Mouse (Mus musculus) gastrocnemius, adult 18-20 months (tissue): ENCODE results near the gene Eif3a. TPM values are rescaled to one million over a fixed set of nuclear protein-coding genes. Genes with fewer than 3 reads are reported as not detected.

Experiments used
- DNase-seq: peaks from one replicate; pipeline ENCODE4 v3.0.0; 2021; ENCODE audit warnings: low spot score
- microRNA-seq: library from miRNA; unstranded; fragments of <30 nt; microRNA quantifications from one replicate; pipeline ENCODE4 v1.2.0, GENCODE M21; 2021
- total RNA-seq, 2 experiments: library from RNA; stranded (reverse); gene quantifications; 2 replicates each; pipeline ENCODE4 v1.2.3; 2021

Eif3a gene
- total RNA-seq, 2 experiments from 2014 or later: 83.7 to 95.7 TPM

DNA sequence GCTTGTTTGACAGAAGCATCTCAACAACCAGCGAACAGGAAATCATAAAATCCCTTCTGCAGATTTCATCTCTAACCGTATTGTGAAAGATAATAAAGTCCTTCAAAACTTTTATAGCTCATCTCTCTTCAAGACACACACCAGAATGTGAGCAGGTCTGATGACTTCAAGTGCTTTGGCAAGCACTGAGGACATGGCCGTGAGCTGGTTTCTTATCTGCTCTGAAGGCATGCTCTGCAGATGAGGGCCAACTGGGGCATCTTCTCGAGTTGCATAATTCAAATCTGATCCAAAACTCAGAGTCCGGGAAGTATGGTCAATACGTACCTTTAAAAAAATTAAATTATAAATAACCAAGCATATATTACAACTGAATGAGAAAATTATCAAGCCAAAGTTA is 17.1 kb downstream of the Eif3a start:
- no peak for DNase-seq

GRCm38 (mm10) chr19:60758896-60759835 is 31.3 kb downstream of the Eif3a start:
- no peak for DNase-seq

DNA sequence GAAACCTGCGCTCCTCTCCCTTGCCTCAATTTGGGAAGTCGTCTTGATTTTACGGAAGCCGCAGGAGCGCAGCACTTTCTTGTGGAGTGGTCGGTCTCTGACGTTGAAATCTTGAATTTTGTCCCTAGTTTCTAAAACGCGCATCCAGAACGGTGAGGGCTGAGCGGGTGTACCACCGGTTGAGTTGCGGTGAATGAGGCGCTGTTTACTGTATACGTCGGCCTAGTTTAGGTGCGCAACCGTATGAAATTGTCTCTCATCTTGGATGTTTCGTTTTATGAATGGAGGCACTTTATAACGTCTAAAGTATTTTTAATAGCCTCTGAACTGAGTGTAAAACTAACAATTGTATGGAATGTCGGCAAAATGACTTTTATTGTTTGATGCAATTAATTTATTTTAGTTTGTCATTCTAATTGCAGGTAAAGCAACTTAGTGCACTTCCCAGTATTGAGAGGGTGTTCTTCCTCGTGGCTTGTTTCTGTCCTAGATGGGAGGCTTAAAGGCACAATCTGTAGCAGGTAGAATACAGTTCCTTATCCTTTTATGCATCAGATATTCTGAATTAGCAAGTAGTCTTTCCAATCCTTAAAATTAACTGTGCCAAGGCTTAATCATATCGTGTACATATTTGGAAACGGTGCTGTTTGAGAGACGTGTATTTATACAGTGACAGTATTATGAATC is 33.2 kb downstream of the Eif3a start:
- DNase-seq: no peak

GRCm38 (mm10) chr19:60756192-60757098 is 34.0 kb downstream of the Eif3a start:
- no peak for DNase-seq

DNA sequence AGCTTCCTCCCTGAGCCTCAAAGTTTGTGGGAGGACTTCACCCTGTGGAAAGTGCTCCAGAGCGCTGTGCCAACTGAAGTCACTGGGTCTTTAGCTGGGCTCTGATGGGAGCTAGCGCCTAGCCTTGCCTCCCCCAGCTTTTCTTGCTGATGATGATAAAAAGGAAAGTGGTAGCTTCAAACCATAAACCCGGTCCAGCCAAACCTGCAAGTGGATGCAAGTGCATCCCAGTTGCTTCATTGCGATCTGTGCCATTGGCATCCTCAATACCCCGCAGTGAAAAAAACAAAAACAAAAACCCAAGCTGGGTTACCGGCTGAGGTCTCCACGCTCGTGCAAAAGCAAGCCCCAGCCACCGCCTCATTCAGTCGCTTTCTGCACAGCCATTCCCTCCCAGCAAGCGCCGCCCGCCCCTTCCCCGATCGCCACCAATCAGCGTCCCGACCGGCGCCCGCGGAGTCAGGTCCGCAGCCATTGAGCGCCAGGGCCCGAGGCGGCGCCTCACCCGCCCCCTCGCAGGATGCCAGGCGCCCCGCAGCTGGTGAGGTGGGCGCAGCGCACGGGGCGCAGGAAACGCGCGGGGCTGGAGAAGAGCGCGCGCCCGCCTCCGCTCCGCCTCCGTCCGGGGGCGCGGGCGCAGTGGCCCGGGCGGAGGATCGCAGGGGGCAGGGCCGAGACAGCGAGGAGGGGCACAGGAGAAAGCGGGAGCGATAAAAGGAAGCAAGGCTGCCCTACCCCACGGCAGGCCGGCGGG is 34.8 kb downstream of the Eif3a start, which contains the start of gene Nanos1:
TSS of gene Nanos1 (plus strand) at position 550 of the 754 bp plus-strand sequence.
- DNase-seq: peak; percentile 87

DNA sequence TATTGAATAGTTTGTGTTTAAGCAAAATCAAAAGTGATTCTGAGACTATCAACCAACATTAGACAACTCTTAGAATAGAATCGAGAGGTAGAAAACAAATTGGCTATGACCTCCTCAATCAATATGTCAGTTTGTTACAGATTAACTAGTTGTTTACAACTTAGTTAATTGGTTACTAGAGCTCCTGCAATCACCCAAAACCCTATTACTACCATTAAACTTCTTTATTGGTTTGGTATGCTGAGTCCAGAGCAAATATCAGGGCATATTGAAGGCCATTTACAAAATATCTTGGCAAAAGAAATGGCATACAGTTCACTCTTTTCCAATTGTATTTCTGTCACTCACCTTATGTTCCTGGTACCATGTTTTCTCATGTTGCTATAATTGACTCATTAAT is 42.7 kb downstream of the Eif3a start:
- DNase-seq: no peak

- no peak for DNase-seq
These were observed 46.5 kb downstream of the Eif3a start for GRCm38 (mm10) chr19:60743767-60744547.

DNA sequence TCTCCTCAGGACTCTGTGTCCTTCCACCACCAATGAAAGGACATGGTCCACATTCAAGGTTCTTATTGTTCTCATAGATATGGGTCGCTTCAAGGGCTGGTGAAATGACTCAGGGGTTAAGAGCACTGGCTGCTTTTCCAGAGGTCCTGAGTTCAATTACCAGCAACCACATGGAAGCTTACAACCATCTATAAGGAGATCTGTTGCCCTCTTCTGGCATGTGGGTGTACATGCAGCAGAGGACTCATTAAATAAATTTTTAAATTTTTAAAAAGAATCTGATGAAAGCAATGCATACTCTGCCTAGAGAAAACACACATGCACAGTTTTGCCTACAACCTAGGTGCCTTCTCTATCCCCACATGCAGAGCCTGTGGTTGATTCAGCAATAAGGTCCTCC is 49.9 kb downstream of the Eif3a start:
- DNase-seq: no peak

DNA sequence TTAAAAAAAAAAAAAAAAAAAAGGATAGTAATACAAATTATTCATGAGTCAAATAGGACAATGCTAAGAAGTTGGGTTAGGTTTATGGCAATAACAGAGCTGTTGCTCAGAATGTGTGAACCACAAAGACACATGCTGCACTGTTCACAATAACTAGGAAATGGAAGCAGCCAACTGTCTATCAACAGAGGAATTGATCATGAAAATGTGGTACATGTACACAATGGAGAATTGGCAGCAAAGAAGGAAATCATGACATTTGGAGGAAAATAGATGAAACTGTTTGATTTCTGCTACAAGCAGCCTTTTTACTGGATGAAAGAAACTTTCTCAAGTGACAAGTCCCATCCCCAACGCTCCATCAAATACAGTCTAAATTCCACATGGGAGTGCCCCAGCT is 58.5 kb downstream of the Eif3a start:
- DNase-seq: no peak

DNA sequence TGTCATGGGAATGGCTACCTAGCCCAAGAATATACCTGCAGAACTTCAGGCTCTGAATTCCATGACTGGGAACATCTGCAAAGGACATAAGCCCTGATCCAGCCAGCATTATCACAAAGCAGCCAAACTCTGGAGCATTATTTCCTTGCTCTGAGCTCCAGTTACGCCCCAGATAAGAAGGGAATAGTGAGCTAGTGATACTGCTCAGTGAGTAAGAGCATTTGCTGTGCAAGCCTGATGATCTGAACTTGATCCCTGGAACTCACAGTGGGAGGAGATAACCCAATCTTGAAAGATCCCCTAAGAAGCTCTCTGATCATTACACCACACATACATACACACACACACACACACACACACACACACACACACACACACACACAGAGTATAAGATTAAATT is 59.2 kb downstream of the Eif3a start:
- no peak for DNase-seq

DNA sequence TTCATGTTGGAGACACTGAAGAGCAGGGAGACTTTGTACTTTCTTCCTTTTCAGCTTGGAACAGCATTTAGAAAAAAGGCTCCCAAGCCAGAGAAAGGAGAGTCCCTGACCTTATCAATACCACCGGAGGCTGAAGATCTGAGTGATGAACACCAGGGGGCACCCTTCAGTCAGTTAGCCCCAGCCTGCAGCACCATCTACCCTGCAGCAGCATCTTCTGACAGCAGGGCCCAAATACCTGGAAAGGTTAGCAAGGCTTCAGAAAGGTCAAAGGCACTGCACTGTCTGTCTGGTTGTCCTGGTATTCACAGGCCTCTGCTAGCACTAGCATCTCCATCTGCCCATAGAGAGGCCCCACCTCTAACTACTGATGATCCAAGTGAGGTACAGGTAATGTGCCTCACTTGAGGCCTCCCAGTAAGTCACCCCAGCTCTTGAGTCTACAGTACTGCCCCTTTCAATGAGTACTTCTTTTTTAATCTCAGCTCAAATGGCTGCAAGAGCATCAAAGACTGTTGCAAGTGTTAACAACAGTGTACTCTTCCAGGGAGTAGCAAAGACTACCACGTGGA is 60.1 kb downstream of the Eif3a start:
- peak; percentile 13 for DNase-seq

GRCm38 (mm10) chr19:60716381-60716780 is 74.1 kb downstream of the Eif3a start:
- DNase-seq: no peak

GRCm38 (mm10) chr19:60712577-60712976 is 77.9 kb downstream of the Eif3a start:
- no peak for DNase-seq

Small RNAs within 50 kb of the gene (microRNA-seq; reads per million reads assigned to microRNA genes)
- not detected for gene mmu-mir-3084-1

Other genes starting within 250 kb of the Eif3a start
- gene Cacul1, start 209.6 kb downstream of the Eif3a start, total RNA-seq: 10 to 100 TPM; 31.0 to 34.1 TPM
- gene Nanos1, start 34.7 kb downstream of the Eif3a start, total RNA-seq: under 1 TPM in 1 of 2 experiments, not detected in 1; 0.07 TPM
- 10 to 100 TPM; 11.9 to 12.4 TPM for gene Fam45a, start 20.9 kb upstream of the Eif3a start, total RNA-seq
- 1 to 10 TPM; 2.0 to 2.8 TPM for gene Sfxn4, start 70.8 kb upstream of the Eif3a start, total RNA-seq
- 100 to 1,000 TPM; 218 to 227 TPM for gene Prdx3, start 83.9 kb upstream of the Eif3a start, total RNA-seq
- 1 to 10 TPM; 2.0 to 5.9 TPM for gene Grk5, start 99.1 kb upstream of the Eif3a start, total RNA-seq